Mouse (Mus musculus) bone marrow macrophage, adult 2 months (primary cell): ENCODE measurements around the gene Mysm1. TPM values are rescaled to one million over a fixed set of nuclear protein-coding genes. Genes with fewer than 3 reads are reported as not detected.

Experiments
- H3K27ac ChIP-seq: 2 replicates; pipeline ENCODE4 v1.5.1; 2012; ENCODE audit warnings: low read depth, low read length; ENCODE audit not compliant: insufficient read depth
- H3K4me1 ChIP-seq: 2 replicates; pipeline ENCODE4 v1.6.1; 2012; ENCODE audit warnings: low read length; ENCODE audit not compliant: control insufficient read depth, insufficient read depth
- H3K4me3 ChIP-seq: 2 replicates; pipeline ENCODE4 v1.5.1; 2012; ENCODE audit warnings: mild to moderate bottlenecking, low read length, moderate library complexity; ENCODE audit not compliant: insufficient read depth
- CTCF ChIP-seq: IDR thresholded peaks from 2 replicates; pipeline ENCODE4 v1.5.1; 2012; ENCODE audit warnings: low read depth, mild to moderate bottlenecking, low read length, moderate library complexity
- POLR2A ChIP-seq: IDR thresholded peaks from 2 replicates; pipeline ENCODE4 v1.6.1; 2012; ENCODE audit warnings: mild to moderate bottlenecking, low read depth, low read length, borderline replicate concordance
- polyA plus RNA-seq: library from polyadenylated mRNA; stranded (reverse); fragments of >200 nt; gene quantifications from 2 replicates; pipeline ENCODE4 v1.2.4, GENCODE M21; 2012; ENCODE audit not compliant: missing spikeins, insufficient read depth, insufficient read length

Gene Mysm1
- polyA plus RNA-seq = 28.4 and 30.5 TPM in 2 replicates

DNA sequence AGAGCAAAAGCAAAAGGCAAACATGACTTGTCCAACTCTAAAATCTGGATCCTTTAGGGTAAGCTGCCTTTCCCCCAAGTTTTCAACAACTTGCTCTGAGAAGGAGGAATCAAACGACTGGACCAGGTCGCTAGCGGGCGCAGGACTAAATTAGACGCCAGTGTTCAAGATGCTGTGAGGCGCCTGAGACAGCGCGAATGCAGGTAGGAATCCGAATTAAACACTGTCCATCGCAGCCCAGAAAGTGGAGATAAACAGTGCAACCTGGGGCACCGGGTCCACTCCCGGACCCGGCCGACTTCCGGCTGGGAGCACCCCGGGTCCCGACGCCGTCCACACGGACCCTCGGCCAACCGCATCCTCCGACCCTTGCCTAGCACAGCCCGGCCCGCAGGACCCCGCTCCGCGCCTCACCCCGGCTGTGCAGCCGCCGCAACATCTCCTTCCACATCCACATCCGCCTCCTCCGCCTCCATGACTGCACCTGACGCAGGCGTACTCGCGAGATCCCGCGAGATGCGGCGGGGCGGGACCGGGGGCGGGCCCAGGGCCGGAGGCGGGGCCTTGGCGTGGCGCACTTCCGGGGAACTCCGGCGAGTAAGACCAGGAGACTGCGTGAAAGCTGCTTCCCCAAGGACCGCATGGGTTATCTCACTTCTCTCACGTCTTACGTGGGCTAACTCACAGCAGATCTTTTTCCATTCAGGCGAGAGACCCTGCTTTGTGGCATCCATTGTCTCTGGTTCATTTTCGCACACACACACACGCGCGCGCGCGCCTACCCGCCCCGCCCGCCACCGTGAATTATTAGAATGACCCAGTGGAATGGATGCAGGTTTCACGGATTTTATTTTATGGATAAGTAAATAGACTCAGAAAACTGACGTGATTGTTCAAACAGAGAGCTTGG, at the start of gene Mysm1:
Mysm1 (minus strand) TSS at position 511 of the 910 bp plus-strand sequence.
- TF ChIP-seq CTCF = no peak
- TF ChIP-seq POLR2A = no peak; the same call in 1 of the 2 replicates
- Histone ChIP-seq H3K4me1 (peaks cover 11% of the 10 kb centered on the region), H3K27ac (peak within 1 kb of the TSS; percentile 90), H3K4me3 (peak within 1 kb of the TSS; percentile 100)

- no peak overlapping the region for H3K27ac ChIP-seq
- no peak overlapping the region for H3K4me3 ChIP-seq
- H3K4me1 ChIP-seq = no peaks in the 10 kb centered on the region
- TF ChIP-seq POLR2A (no peak), CTCF (no peak)
Measured at GRCm38 (mm10) chr4:95025847-95026600, 47.1 kb upstream of the Mysm1 start.

GRCm38 (mm10) chr4:95023350-95023953, 44.6 kb upstream of the Mysm1 start:
- TF ChIP-seq POLR2A = no peak
- TF ChIP-seq CTCF = no peak
- no peaks in the 10 kb centered on the region for H3K4me1 ChIP-seq
- H3K27ac ChIP-seq = no peak overlapping the region
- no peak overlapping the region for H3K4me3 ChIP-seq

DNA sequence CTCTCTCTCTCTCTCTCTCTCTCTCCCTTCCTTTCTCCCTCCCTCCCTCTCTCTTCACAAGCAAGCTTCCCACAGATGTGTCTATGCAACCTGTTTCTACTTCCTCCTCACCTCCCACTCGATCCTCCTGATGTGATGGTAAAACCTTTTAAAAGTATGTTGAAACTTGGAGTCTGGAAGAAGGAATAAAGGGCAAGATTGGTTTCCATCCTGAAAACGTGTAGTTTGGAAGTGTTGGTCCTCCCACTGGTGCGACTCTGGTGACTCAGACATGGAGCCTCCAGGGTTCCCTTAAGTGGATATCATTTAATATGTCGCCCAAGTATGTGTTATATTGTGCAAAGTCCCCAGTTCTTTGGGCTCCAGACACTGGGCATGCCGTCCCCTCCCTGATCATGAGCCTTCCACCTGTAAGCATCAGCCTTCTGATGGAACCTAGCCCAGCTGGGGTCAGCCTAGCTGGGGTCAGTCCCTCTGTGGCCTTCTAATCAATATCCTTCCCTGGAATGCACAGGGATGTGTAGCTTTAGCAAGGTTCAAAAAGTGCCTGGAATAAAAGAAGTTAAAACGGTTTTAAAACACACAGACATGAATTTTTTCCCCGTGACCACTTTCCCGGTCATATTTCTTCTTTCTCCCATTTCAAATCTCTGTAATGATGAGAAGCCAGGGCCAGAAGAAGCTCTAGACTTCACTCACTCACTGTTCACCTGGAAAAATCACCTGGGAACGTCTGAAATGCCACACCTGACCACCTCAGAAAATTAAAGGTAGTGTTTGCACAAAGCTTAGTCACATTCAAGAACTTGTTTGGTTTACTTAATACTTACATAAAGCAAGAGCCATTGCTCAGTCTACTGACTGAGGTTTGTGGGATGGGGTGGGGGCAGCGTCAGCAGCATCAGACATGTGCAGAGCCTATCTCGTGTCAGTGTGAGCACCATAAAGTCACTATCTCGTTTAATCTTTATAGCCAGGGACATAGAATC, 43.0 kb upstream of the Mysm1 start:
- Histone ChIP-seq H3K27ac (no peak overlapping the region), H3K4me3 (no peak overlapping the region), H3K4me1 (no peaks in the 10 kb centered on the region)
- TF ChIP-seq POLR2A = no peak
- TF ChIP-seq CTCF = no peak

DNA sequence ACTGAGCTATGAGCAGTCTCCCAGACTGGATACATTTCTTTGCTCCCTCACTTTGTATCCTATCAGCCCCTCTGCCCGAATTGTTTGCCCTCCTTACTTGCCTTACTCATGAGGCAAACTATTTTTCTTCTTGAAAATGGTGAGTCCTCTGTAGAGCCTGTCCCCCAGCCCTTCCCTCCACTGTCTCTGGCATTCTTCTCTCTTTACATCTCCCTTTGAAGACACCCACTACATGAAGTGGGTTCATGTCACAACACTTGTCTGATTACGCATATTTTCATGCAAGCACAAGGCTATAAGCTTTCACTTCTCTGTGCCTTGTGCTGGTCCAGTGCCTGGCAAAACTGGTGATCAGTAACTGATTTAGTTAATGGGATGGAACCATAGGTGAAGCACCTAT, 41.3 kb upstream of the Mysm1 start:
- TF ChIP-seq CTCF = no peak
- no peak for TF ChIP-seq POLR2A
- H3K4me1 ChIP-seq = no peaks in the 10 kb centered on the region
- no peak overlapping the region for H3K4me3 ChIP-seq
- H3K27ac ChIP-seq = no peak overlapping the region

GRCm38 (mm10) chr4:95018221-95018620, 39.3 kb upstream of the Mysm1 start:
- no peak overlapping the region for H3K27ac ChIP-seq
- no peaks in the 10 kb centered on the region for H3K4me1 ChIP-seq
- no peak overlapping the region for H3K4me3 ChIP-seq
- TF ChIP-seq POLR2A = no peak
- TF ChIP-seq CTCF = no peak

- no peak for TF ChIP-seq POLR2A
- TF ChIP-seq CTCF = no peak
- H3K4me3 ChIP-seq = no peak overlapping the region
- H3K4me1 ChIP-seq = no peaks in the 10 kb centered on the region
- no peak overlapping the region for H3K27ac ChIP-seq
Measured at GRCm38 (mm10) chr4:95012706-95013105, 33.8 kb upstream of the Mysm1 start.

DNA sequence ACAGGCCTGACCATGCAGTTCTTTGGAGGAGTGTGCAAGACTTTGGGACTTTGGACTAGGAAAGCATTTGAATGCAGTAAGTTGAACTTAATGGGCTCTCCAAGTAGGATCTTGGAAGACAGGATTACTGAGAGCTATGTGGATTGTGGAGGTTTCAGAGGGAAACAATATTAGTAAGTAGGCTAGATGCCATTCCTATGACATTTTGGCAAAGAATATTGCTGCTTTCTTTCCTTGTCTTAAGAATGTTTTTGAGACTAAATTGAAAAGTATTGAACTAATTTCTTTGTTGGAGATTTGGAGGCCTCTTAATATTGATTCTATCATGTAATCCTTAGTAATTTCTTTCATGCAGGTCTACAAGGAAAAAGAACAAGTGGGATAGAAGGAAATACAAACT, 33.4 kb upstream of the Mysm1 start:
- TF ChIP-seq CTCF (no peak), POLR2A (no peak)
- Histone ChIP-seq H3K4me1 (no peaks in the 10 kb centered on the region), H3K27ac (no peak overlapping the region), H3K4me3 (no peak overlapping the region)
